Mouse (Mus musculus): ENCODE results near the gene Shox2. TPM values are rescaled to one million over a fixed set of nuclear protein-coding genes. Genes with fewer than 3 reads are reported as not detected.
A peak's percentile ranks its signal among the peaks of the same experiment; 100 is the strongest.

The Shox2 gene
- polyA plus RNA-seq, 1 experiment from 2014 or later: 0.05 TPM

- Histone ChIP-seq H3K36me3 (ENCODE audit: control insufficient read depth, insufficient read depth, low read length) (no peaks in the 10 kb centered on the region), H3K9me3 (ENCODE audit: control insufficient read depth, low read length) (no peaks in the 10 kb centered on the region), H3K4me2 (replicated peaks; ENCODE audit: low read depth) (no peak overlapping the region), H3K27me3 (ENCODE audit: control insufficient read depth, insufficient read depth, low read length) (peaks cover 35% of the 10 kb centered on the region), H3K9ac (ENCODE audit: low read length) (no peak overlapping the region), H3K27ac (replicated peaks) (no peak overlapping the region), H3K4me1 (replicated peaks; ENCODE audit: control insufficient read depth, insufficient read depth) (peaks cover 4% of the 10 kb centered on the region; the same call in 1 of the 2 replicates), H3K4me3 (ENCODE audit: low read depth, low read length) (no peak overlapping the region)
- no peak for ATAC-seq (ENCODE audit: low FRiP score, low TSS enrichment)
- 3% methylated on average over 25 of the region's 25 CpGs for WGBS
- TF ChIP-seq EP300 (optimal IDR thresholded peaks at IDR 0.05) (no peak), CTCF (IDR thresholded peaks at IDR 0.05; ENCODE audit: low read depth) (no peak)
- DNase-seq (ENCODE audit: low spot score): no peak
Observed at GRCm38 (mm10) chr3:66977811-66978456, 3.6 kb downstream of the Shox2 start.

GRCm38 (mm10) chr3:66976889-66977615 is 4.5 kb downstream of the Shox2 start:
- DNase-seq (ENCODE audit: low spot score) (no peak), ATAC-seq (ENCODE audit: low FRiP score, low TSS enrichment) (no peak)
- Histone ChIP-seq H3K9me3 (ENCODE audit: control insufficient read depth, low read length) (no peaks in the 10 kb centered on the region), H3K9ac (ENCODE audit: low read length) (no peak overlapping the region), H3K4me1 (replicated peaks; ENCODE audit: control insufficient read depth, insufficient read depth) (peaks cover 4% of the 10 kb centered on the region; the same call in 1 of the 2 replicates), H3K4me3 (ENCODE audit: low read depth, low read length) (no peak overlapping the region), H3K4me2 (replicated peaks; ENCODE audit: low read depth) (no peak overlapping the region), H3K27ac (replicated peaks) (no peak overlapping the region), H3K36me3 (ENCODE audit: control insufficient read depth, insufficient read depth, low read length) (no peaks in the 10 kb centered on the region), H3K27me3 (ENCODE audit: control insufficient read depth, insufficient read depth, low read length) (peaks cover 35% of the 10 kb centered on the region)
- WGBS: 8% methylated on average over 13 of the region's 13 CpGs
- TF ChIP-seq EP300 (optimal IDR thresholded peaks at IDR 0.05) (no peak), CTCF (IDR thresholded peaks at IDR 0.05; ENCODE audit: low read depth) (no peak)

GRCm38 (mm10) chr3:66974501-66974900 is 7.1 kb downstream of the Shox2 start:
- Histone ChIP-seq H3K4me1 (replicated peaks; ENCODE audit: control insufficient read depth, insufficient read depth) (peaks cover 4% of the 10 kb centered on the region; the same call in 1 of the 2 replicates), H3K9ac (ENCODE audit: low read length) (no peak overlapping the region), H3K4me2 (replicated peaks; ENCODE audit: low read depth) (no peak overlapping the region), H3K36me3 (ENCODE audit: control insufficient read depth, insufficient read depth, low read length) (no peaks in the 10 kb centered on the region), H3K27ac (replicated peaks) (no peak overlapping the region), H3K27me3 (ENCODE audit: control insufficient read depth, insufficient read depth, low read length) (peaks cover 40% of the 10 kb centered on the region), H3K4me3 (ENCODE audit: low read depth, low read length) (no peak overlapping the region), H3K9me3 (ENCODE audit: control insufficient read depth, low read length) (no peaks in the 10 kb centered on the region)
- TF ChIP-seq EP300 (optimal IDR thresholded peaks at IDR 0.05) (no peak), CTCF (IDR thresholded peaks at IDR 0.05; ENCODE audit: low read depth) (no peak)
- 21% methylated on average over 3 of the region's 3 CpGs for WGBS
- DNase-seq (ENCODE audit: low spot score) (no peak), ATAC-seq (ENCODE audit: low FRiP score, low TSS enrichment) (no peak)

DNA sequence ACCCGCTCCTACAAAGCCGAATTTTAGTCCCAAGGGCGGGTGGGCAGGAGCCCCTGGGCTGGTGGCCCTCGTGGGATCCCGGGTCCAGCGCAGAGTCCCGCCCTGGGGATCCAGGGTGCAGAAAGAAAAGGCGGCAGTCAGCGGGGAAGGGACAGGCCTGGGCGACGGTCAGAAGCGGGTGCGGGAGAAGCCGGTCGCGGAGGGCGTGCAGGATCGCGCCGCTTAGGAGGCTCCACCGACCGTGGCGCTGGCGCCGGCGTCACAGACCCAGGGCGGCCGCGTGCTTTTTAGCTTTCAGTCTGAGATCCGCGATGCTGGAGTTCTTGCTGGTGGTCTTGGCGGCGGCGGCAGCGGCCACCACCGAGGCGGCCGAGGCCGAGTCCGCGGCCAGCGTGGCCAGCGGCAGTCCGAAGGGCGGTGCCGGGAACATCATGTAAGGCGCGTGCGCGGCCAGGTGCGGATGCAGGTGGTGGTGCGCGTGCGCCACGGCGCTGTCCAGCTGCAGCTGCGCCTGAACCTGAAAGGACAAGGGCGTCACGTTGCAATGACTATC is 8.1 kb downstream of the Shox2 start:
- H3K4me2 ChIP-seq (replicated peaks; ENCODE audit: low read depth): peak overlapping the region; percentile 62
- under 1% methylated on average over 59 of the region's 59 CpGs for WGBS
- no peak overlapping the region for H3K27ac ChIP-seq (replicated peaks)
- ATAC-seq (ENCODE audit: low FRiP score, low TSS enrichment) (peak; percentile 92), DNase-seq (ENCODE audit: low spot score) (peak; percentile 86)
- no peaks in the 10 kb centered on the region for H3K36me3 ChIP-seq (ENCODE audit: control insufficient read depth, insufficient read depth, low read length)
- H3K4me1 ChIP-seq (replicated peaks; ENCODE audit: control insufficient read depth, insufficient read depth): peaks cover 4% of the 10 kb centered on the region; the same call in 1 of the 2 replicates
- no peak overlapping the region for H3K9ac ChIP-seq (ENCODE audit: low read length)
- no peaks in the 10 kb centered on the region for H3K9me3 ChIP-seq (ENCODE audit: control insufficient read depth, low read length)
- peaks cover 31% of the 10 kb centered on the region for H3K27me3 ChIP-seq (ENCODE audit: control insufficient read depth, insufficient read depth, low read length)
- peak overlapping the region; percentile 43 for H3K4me3 ChIP-seq (ENCODE audit: low read depth, low read length)
- TF ChIP-seq EP300 (optimal IDR thresholded peaks at IDR 0.05): no peak
- no peak for TF ChIP-seq CTCF (IDR thresholded peaks at IDR 0.05; ENCODE audit: low read depth)

- no peak for DNase-seq (ENCODE audit: low spot score)
- Histone ChIP-seq H3K27ac (replicated peaks) (no peak overlapping the region), H3K27me3 (ENCODE audit: control insufficient read depth, insufficient read depth, low read length) (peaks cover 28% of the 10 kb centered on the region), H3K9ac (ENCODE audit: low read length) (no peak overlapping the region), H3K4me2 (replicated peaks; ENCODE audit: low read depth) (no peak overlapping the region), H3K4me3 (ENCODE audit: low read depth, low read length) (no peak overlapping the region), H3K9me3 (ENCODE audit: control insufficient read depth, low read length) (no peaks in the 10 kb centered on the region), H3K4me1 (replicated peaks; ENCODE audit: control insufficient read depth, insufficient read depth) (peaks cover 4% of the 10 kb centered on the region; the same call in 1 of the 2 replicates), H3K36me3 (ENCODE audit: control insufficient read depth, insufficient read depth, low read length) (no peaks in the 10 kb centered on the region)
- 8% methylated on average over 16 of the region's 16 CpGs for WGBS
- TF ChIP-seq CTCF (IDR thresholded peaks at IDR 0.05; ENCODE audit: low read depth) (no peak), EP300 (optimal IDR thresholded peaks at IDR 0.05) (no peak)
- no peak for ATAC-seq (ENCODE audit: low FRiP score, low TSS enrichment)
Observed at GRCm38 (mm10) chr3:66972191-66972950, 9.2 kb downstream of the Shox2 start.

Data from stomach, postnatal 0 days (tissue).